Mouse (Mus musculus) liver, adult 2 months (tissue): ENCODE data around the gene Wdpcp.

Experiments
- CTCF ChIP-seq: fragments of 200-500 bp; IDR thresholded peaks from 2 replicates; pipeline ENCODE4 v1.5.1; 2011; ENCODE audit warnings: low read depth, low read length, control low read depth
- POLR2A ChIP-seq: fragments of 200-500 bp; IDR thresholded peaks from 2 replicates; pipeline ENCODE4 v1.6.1; 2011; ENCODE audit warnings: low read length, control low read depth; ENCODE audit not compliant: insufficient read depth; ENCODE audit errors: extremely low read depth

DNA sequence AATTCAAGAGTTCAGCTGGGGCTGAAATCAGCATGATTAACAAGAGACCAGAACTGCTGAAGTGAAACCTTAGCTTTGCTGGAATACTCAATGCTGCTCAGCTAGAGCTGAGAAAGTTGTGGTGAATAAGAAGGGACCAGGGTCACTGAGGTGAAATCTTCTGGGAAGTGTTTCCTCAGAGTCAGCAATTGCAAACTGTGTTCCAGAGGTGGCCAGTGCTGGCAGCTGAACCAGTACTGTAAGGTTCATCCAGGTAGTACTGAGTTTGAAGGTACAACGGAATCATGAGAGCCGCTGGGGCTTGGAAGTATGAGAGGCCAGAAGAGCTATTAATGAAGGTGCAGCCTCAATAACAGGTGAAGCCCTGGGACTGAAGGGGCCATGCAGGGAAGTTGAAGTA is 31.4 kb upstream of the Wdpcp start:
- TF ChIP-seq CTCF (no peak), POLR2A (no peak)
